Mouse (Mus musculus): ENCODE results near the gene Olfr906. TPM values are rescaled to one million over a fixed set of nuclear protein-coding genes. Genes with fewer than 3 reads are reported as not detected.

Gene Olfr906
- not detected for polyA plus RNA-seq (2017; shearing (Covaris generic))

GRCm38 (mm10) chr9:38486785-38487184 lies at the start of gene Olfr906:
TSS of gene Olfr906 (plus strand) at chr9:38487085.

GRCm38 (mm10) chr9:38447352-38447751 lies 39.5 kb upstream of the Olfr906 start, which contains the start of gene Olfr902:
TSS of gene Olfr902 (plus strand) at chr9:38447652.

GRCm38 (mm10) chr9:38462844-38463243 lies 24.0 kb upstream of the Olfr906 start, which contains the start of gene Olfr904:
TSS of gene Olfr904 (plus strand) at chr9:38463144.

GRCm38 (mm10) chr9:38470807-38471206 lies 16.1 kb upstream of the Olfr906 start, which contains the start of gene Olfr905:
TSS of gene Olfr905 (plus strand) at chr9:38471107.

GRCm38 (mm10) chr9:38495501-38495900 lies 8.6 kb downstream of the Olfr906 start, which contains the start of gene Olfr907:
TSS of gene Olfr907 (plus strand) at chr9:38495801.

GRCm38 (mm10) chr9:38521280-38521679 lies 34.4 kb downstream of the Olfr906 start, which contains the start of gene Olfr911-ps1:
TSS of gene Olfr911-ps1 (plus strand) at chr9:38521580.

GRCm38 (mm10) chr9:38537549-38537948 lies 50.7 kb downstream of the Olfr906 start, which contains the start of gene Olfr910:
TSS of gene Olfr910 (plus strand) at chr9:38537849.

Other genes with a start within 250 kb of the Olfr906 start
- not detected for gene Olfr143, start 234.3 kb upstream of the Olfr906 start, polyA plus RNA-seq (2017; shearing (Covaris generic))
- not detected for gene Olfr895, start 219.2 kb upstream of the Olfr906 start, polyA plus RNA-seq (2017; shearing (Covaris generic))
- not detected for gene Olfr896-ps1, start 196.0 kb upstream of the Olfr906 start, polyA plus RNA-seq (2017; shearing (Covaris generic))
- not detected for gene Olfr25, start 158.0 kb upstream of the Olfr906 start, polyA plus RNA-seq (2017; shearing (Covaris generic))
- not detected for gene Olfr898, start 138.7 kb upstream of the Olfr906 start, polyA plus RNA-seq (2017; shearing (Covaris generic))
- gene Olfr250, start 120.2 kb upstream of the Olfr906 start, polyA plus RNA-seq (2017; shearing (Covaris generic)), result 0.12 TPM
- gene Olfr251, start 110.0 kb upstream of the Olfr906 start, polyA plus RNA-seq (2017; shearing (Covaris generic)), result not detected
- gene Olfr147, start 85.4 kb upstream of the Olfr906 start, polyA plus RNA-seq (2017; shearing (Covaris generic)), result not detected
- gene Olfr901, start 57.6 kb upstream of the Olfr906 start, polyA plus RNA-seq (2017; shearing (Covaris generic)), result not detected
- not detected for gene Olfr902, start 39.4 kb upstream of the Olfr906 start, polyA plus RNA-seq (2017; shearing (Covaris generic))
- gene Olfr904, start 23.9 kb upstream of the Olfr906 start, polyA plus RNA-seq (2017; shearing (Covaris generic)), result not detected
- 0.11 TPM for gene Olfr905, start 16.0 kb upstream of the Olfr906 start, polyA plus RNA-seq (2017; shearing (Covaris generic))
- not detected for gene Olfr907, start 8.7 kb downstream of the Olfr906 start, polyA plus RNA-seq (2017; shearing (Covaris generic))
- gene Olfr911-ps1, start 34.5 kb downstream of the Olfr906 start, polyA plus RNA-seq (2017; shearing (Covaris generic)), result not detected
- not detected for gene Olfr910, start 50.8 kb downstream of the Olfr906 start, polyA plus RNA-seq (2017; shearing (Covaris generic))
- gene Olfr912, start 93.1 kb downstream of the Olfr906 start, polyA plus RNA-seq (2017; shearing (Covaris generic)), result 0.09 TPM
- gene Olfr913, start 105.7 kb downstream of the Olfr906 start, polyA plus RNA-seq (2017; shearing (Covaris generic)), result not detected
- gene Olfr914, start 118.0 kb downstream of the Olfr906 start, polyA plus RNA-seq (2017; shearing (Covaris generic)), result not detected
- not detected for gene Olfr916, start 172.8 kb downstream of the Olfr906 start, polyA plus RNA-seq (2017; shearing (Covaris generic))
- not detected for gene Olfr917, start 178.8 kb downstream of the Olfr906 start, polyA plus RNA-seq (2017; shearing (Covaris generic))
- not detected for gene Olfr918, start 187.5 kb downstream of the Olfr906 start, polyA plus RNA-seq (2017; shearing (Covaris generic))
- gene Olfr919, start 216.6 kb downstream of the Olfr906 start, polyA plus RNA-seq (2017; shearing (Covaris generic)), result not detected
- gene Vwa5a, start 231.2 kb downstream of the Olfr906 start, polyA plus RNA-seq (2017; shearing (Covaris generic)), result 58.3 TPM

All from inflammation-experienced regulatory T-cells, adult 16 weeks (primary cell).